Mouse (Mus musculus) liver, embryonic 16.5 days (tissue): ENCODE results near the gene Igf1r. TPM values are rescaled to one million over a fixed set of nuclear protein-coding genes. Genes with fewer than 3 reads are reported as not detected.
A peak's percentile ranks its signal among the peaks of the same experiment; 100 is the strongest.

Experiments
- ATAC-seq: fragments of 200-750 bp; cut with Nextera tagmentation; 2 replicates; pipeline ENCODE4 v1.8.0; 2017; ENCODE audit warnings: low read depth, mild to moderate bottlenecking, moderate number of reproducible peaks, moderate library complexity
- H3K27ac ChIP-seq: fragments of 300-500 bp; sonication (generic); 2 replicates; pipeline ENCODE4 v1.5.1; 2014; ENCODE audit warnings: mild to moderate bottlenecking, low read length
- H3K27me3 ChIP-seq: fragments of 300-500 bp; sonication (generic); 2 replicates; pipeline ENCODE4 v1.6.1; 2014; ENCODE audit warnings: low read depth, low read length, mixed read lengths; ENCODE audit not compliant: control insufficient read depth, insufficient read depth
- H3K36me3 ChIP-seq: fragments of 300-500 bp; sonication (generic); 2 replicates; pipeline ENCODE4 v1.6.1; 2014; ENCODE audit warnings: mild to moderate bottlenecking; ENCODE audit not compliant: control insufficient read depth, insufficient read depth
- H3K4me1 ChIP-seq: fragments of 300-500 bp; sonication (generic); 2 replicates; pipeline ENCODE4 v1.6.1; 2014; ENCODE audit warnings: low read depth, low read length, mixed read lengths; ENCODE audit not compliant: control insufficient read depth
- H3K4me2 ChIP-seq: fragments of 300-500 bp; sonication (generic); 2 replicates; pipeline ENCODE4 v1.6.1; 2014; ENCODE audit warnings: low read depth, low read length, mixed read lengths
- H3K4me3 ChIP-seq: fragments of 300-500 bp; sonication (generic); 2 replicates; pipeline ENCODE4 v1.5.1; 2014; ENCODE audit warnings: low read depth, mild to moderate bottlenecking, low read length
- H3K9ac ChIP-seq: fragments of 300-500 bp; sonication (generic); 2 replicates; pipeline ENCODE4 v1.6.1; 2014; ENCODE audit warnings: low read depth, low read length
- H3K9me3 ChIP-seq: fragments of 300-500 bp; sonication (generic); replicated peaks from 2 replicates; pipeline ENCODE4 v1.6.1; 2016; ENCODE audit warnings: low read length; ENCODE audit not compliant: control insufficient read depth
- WGBS: fragments of 180-500 bp; shearing (Covaris S2); extraction: QIAGEN DNeasy Blood & Tissue Kit; methylation state at CpG from one replicate; pipeline ENCODE4 v1.1.7; 2014; ENCODE audit not compliant: insufficient replicate concordance; 5-methylcytosine and 5-hydroxymethylcytosine counted together
- polyA plus RNA-seq: library from polyadenylated mRNA; unstranded; fragments of >200 nt; fragmentation: Nextera tagmentation; extraction: Ambion mirVana; gene quantifications from 2 replicates; pipeline ENCODE4 v1.2.1, GENCODE M21; 2015

The Igf1r gene
- polyA plus RNA-seq, 1 experiment from 2014 or later, result 3.2 TPM

GRCm38 (mm10) chr7:68080122-68080845 lies 127.7 kb downstream of the Igf1r start:
- Histone ChIP-seq H3K27me3 (no peaks in the 10 kb centered on the region), H3K36me3 (no peaks in the 10 kb centered on the region), H3K4me2 (no peak overlapping the region), H3K4me3 (no peak overlapping the region), H3K9me3 (no peaks in the 10 kb centered on the region), H3K27ac (no peak overlapping the region), H3K4me1 (peaks cover 3% of the 10 kb centered on the region), H3K9ac (no peak overlapping the region)
- no peak; the same call in 1 of the 2 replicates for ATAC-seq
- WGBS, result 60% methylated on average over 11 of the region's 11 CpGs

GRCm38 (mm10) chr7:68085338-68085737 lies 132.7 kb downstream of the Igf1r start:
- Histone ChIP-seq H3K9me3 (no peaks in the 10 kb centered on the region), H3K4me3 (no peak overlapping the region), H3K27me3 (peaks cover 5% of the 10 kb centered on the region; the same call in 1 of the 2 replicates), H3K4me2 (peak overlapping the region; percentile 45; the same call in 1 of the 2 replicates), H3K36me3 (no peaks in the 10 kb centered on the region), H3K9ac (no peak overlapping the region), H3K4me1 (peaks cover 19% of the 10 kb centered on the region), H3K27ac (no peak overlapping the region)
- peak; percentile 53 for ATAC-seq
- 11% methylated on average over 12 of the region's 12 CpGs for WGBS

- Histone ChIP-seq H3K9me3 (no peaks in the 10 kb centered on the region), H3K4me1 (peaks cover 17% of the 10 kb centered on the region), H3K27ac (0 out of 2 replicates have a peak overlapping the region, but pooled peaks have one; percentile 12), H3K36me3 (no peaks in the 10 kb centered on the region), H3K9ac (no peak overlapping the region), H3K4me3 (no peak overlapping the region), H3K27me3 (peaks cover 9% of the 10 kb centered on the region; the same call in 1 of the 2 replicates), H3K4me2 (peak overlapping the region; percentile 45; the same call in 1 of the 2 replicates)
- 39% methylated on average over 4 of the region's 4 CpGs for WGBS
- ATAC-seq, result peak; percentile 49; the same call in 1 of the 2 replicates
Observed at GRCm38 (mm10) chr7:68085870-68086341, 133.3 kb downstream of the Igf1r start.

- Histone ChIP-seq H3K27me3 (peaks cover 9% of the 10 kb centered on the region; the same call in 1 of the 2 replicates), H3K9me3 (no peaks in the 10 kb centered on the region), H3K4me2 (no peak overlapping the region), H3K27ac (no peak overlapping the region), H3K4me1 (peaks cover 18% of the 10 kb centered on the region), H3K36me3 (no peaks in the 10 kb centered on the region), H3K4me3 (no peak overlapping the region), H3K9ac (no peak overlapping the region)
- WGBS, result 40% methylated on average over 4 of the region's 4 CpGs
- no peak for ATAC-seq
Observed at GRCm38 (mm10) chr7:68087496-68087895, 134.9 kb downstream of the Igf1r start.

- Histone ChIP-seq H3K4me3 (no peak overlapping the region), H3K4me1 (peaks cover 23% of the 10 kb centered on the region)
Observed at GRCm38 (mm10) chr7:68088825-68089224, 136.2 kb downstream of the Igf1r start.

GRCm38 (mm10) chr7:68089725-68090124 lies 137.1 kb downstream of the Igf1r start:
- no peak overlapping the region for H3K9ac ChIP-seq
- H3K4me3 ChIP-seq, result no peak overlapping the region
- peaks cover 23% of the 10 kb centered on the region for H3K4me1 ChIP-seq
- no peak overlapping the region for H3K4me2 ChIP-seq
- H3K27me3 ChIP-seq, result peaks cover 12% of the 10 kb centered on the region
- WGBS, result 22% methylated on average over 10 of the region's 10 CpGs
- H3K9me3 ChIP-seq, result no peaks in the 10 kb centered on the region
- ATAC-seq, result 0 out of 2 replicates have a peak, but pooled peaks have one; percentile 33
- H3K36me3 ChIP-seq, result no peaks in the 10 kb centered on the region
- no peak overlapping the region for H3K27ac ChIP-seq

More at GRCm38 (mm10) chr7:68088825-68089224, 136.2 kb downstream of the Igf1r start:
- H3K27me3 ChIP-seq, result peaks cover 12% of the 10 kb centered on the region; the same call in 1 of the 2 replicates
- H3K4me2 ChIP-seq, result no peak overlapping the region
- ATAC-seq, result no peak
- H3K36me3 ChIP-seq, result no peaks in the 10 kb centered on the region
- H3K9ac ChIP-seq, result no peak overlapping the region
- 74% methylated on average over 6 of the region's 6 CpGs for WGBS
- no peaks in the 10 kb centered on the region for H3K9me3 ChIP-seq
- H3K27ac ChIP-seq, result no peak overlapping the region

GRCm38 (mm10) chr7:68090576-68090975 lies 137.9 kb downstream of the Igf1r start:
- H3K4me3 ChIP-seq, result no peak overlapping the region
- no peak overlapping the region for H3K4me2 ChIP-seq
- H3K36me3 ChIP-seq, result no peaks in the 10 kb centered on the region
- no peak overlapping the region for H3K9ac ChIP-seq
- no peaks in the 10 kb centered on the region for H3K9me3 ChIP-seq
- ATAC-seq, result no peak
- WGBS, result 83% methylated on average over 8 of the region's 8 CpGs
- peaks cover 21% of the 10 kb centered on the region for H3K4me1 ChIP-seq
- H3K27ac ChIP-seq, result no peak overlapping the region
- peaks cover 12% of the 10 kb centered on the region for H3K27me3 ChIP-seq

- no peak overlapping the region for H3K27ac ChIP-seq
- no peaks in the 10 kb centered on the region for H3K9me3 ChIP-seq
- no peaks in the 10 kb centered on the region for H3K36me3 ChIP-seq
- H3K27me3 ChIP-seq, result peaks cover 12% of the 10 kb centered on the region
- H3K4me3 ChIP-seq, result no peak overlapping the region
- ATAC-seq, result peak; percentile 68
- 21% methylated on average over 8 of the region's 8 CpGs for WGBS
- no peak overlapping the region for H3K9ac ChIP-seq
- peaks cover 13% of the 10 kb centered on the region for H3K4me1 ChIP-seq
- no peak overlapping the region for H3K4me2 ChIP-seq
Observed at GRCm38 (mm10) chr7:68092304-68092978, 139.8 kb downstream of the Igf1r start.

- 58% methylated on average over 9 of the region's 9 CpGs for whole genome bisulfite sequencing
- Histone ChIP-seq H3K27me3 (peaks cover 11% of the 10 kb centered on the region), H3K4me3 (no peak overlapping the region), H3K4me2 (no peak overlapping the region), H3K9me3 (no peaks in the 10 kb centered on the region), H3K4me1 (peaks cover 10% of the 10 kb centered on the region), H3K27ac (no peak overlapping the region), H3K36me3 (no peaks in the 10 kb centered on the region), H3K9ac (no peak overlapping the region)
- no peak for ATAC-seq
Observed at GRCm38 (mm10) chr7:68093817-68094216, 141.2 kb downstream of the Igf1r start.
